Mouse (Mus musculus) large intestine, adult 2 months (tissue): ENCODE measurements at regions not wholly inside any gene's neighbourhood (a gene's known extent, or its start where the extent isn't known, plus 50 kb on each side); places are given as distances from the start of the nearest gene placed in this dataset.
A peak's percentile ranks its signal among the peaks of the same experiment; 100 is the strongest.
"Not testable (repeated sequence)": the region's sequence is repeated elsewhere in the genome, so short reads cannot be mapped to it uniquely, and the experiment has no call there.

Experiments used
- DNase-seq: peaks from one replicate; pipeline ENCODE4 v3.0.0-alpha.2; 2012; ENCODE audit warnings: low read depth, low spot score
- WGBS: fragments of 180-500 bp; shearing (Covaris S2); methylation state at CpG from one replicate; pipeline ENCODE4 v1.1.7; 2018; 5-methylcytosine and 5-hydroxymethylcytosine counted together

GRCm38 (mm10) chr13:32479118-32479818 is 140.7 kb upstream of the Gmds start:
- WGBS: 68% methylated on average over 8 of the region's 8 CpGs
- DNase-seq: no peak

DNA sequence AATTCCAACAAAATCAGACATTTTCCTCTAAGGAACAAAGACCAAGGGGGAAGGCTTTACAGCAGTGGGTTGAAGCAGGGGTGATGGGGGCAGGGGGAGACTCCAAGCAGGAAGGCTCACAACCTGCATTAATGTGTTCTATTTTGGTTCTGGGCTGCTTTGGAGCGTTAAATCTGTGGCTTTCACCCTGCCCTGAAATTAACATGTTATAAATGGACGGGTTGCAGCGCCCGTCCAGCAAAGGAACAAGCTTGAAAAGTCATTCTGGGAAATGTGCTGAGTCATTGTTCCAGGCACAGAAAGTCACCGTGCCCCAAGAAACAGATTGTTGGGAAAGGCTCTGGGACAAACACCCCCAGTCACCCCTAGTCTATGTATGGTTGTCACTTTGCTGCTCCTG is 127.2 kb upstream of the Gmds start:
- no peak for DNase-seq
- WGBS: 32% methylated on average over 5 of the region's 5 CpGs

- 90% methylated on average over 6 of the region's 6 CpGs for WGBS
- DNase-seq: no peak
These were observed 126.6 kb upstream of the Gmds start for GRCm38 (mm10) chr13:32465041-32465682.

DNA sequence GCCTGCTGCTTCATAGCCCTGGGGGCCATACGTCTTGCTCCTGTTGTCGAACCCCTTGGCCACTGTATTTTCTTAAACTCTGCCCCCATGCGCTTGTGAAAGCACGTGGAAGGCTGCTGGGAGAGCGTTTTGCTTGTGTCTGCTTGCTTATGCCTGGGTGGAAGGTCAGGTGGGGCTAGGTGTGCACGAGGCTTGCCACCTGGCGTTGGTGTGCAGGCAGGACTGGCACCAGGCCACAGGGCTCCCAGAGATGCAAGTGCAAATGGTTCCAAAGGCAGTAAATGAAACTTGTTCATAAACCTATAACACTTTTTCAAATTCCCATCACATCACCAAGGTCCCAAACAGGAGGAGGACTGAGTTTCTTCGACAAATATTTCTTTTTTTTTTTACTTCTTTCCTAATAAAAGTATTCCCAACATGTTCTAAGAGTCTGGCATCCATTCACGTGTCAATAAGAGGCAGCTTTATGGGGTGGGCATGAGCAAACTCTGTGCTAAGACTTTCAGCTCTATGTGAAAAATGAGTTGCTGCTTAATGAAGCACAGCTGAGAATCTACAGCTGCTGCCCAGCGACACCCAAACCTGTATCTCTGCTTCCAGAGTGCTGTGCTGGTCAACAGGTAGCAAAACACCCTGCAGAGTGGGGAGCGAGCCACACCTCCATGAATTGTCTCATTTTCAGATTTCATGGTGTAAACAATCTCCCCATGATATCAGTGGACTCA is 116.0 kb upstream of the Gmds start:
- 53% methylated on average over 11 of the region's 11 CpGs for WGBS
- DNase-seq: no peak

DNA sequence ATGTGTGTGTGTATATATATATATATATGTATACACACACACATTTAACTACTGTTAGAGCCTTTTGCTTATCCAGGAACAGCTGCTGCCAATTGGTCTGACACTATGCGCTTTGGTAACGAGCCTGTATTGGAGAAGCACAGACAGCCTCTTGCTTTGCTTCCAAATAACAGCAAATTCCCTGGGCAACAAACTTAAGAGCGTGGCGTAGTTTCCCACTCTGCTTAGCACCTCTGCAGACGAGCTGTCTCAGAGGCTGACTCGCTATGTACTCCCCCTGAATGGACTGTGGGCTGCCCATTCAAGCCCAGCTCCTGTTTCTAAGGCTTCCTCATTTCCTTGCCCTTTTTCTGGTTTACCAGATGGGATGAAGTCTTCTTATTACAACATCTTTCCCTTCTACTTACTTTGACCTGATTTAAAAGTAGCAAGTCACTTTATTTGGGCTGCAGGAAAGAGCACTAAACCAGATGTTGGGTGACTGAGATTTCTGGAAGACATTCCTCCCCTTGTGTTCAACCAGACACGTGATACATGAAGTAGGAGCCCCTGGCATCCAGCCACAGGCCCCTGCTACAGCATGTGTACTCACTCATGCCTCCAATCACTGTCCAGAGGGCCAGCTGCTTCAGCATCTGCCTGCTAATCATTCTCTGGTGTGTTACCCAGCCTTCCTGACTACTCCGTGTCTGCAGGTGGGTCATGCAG is 111.3 kb upstream of the Gmds start:
- no peak for DNase-seq
- 69% methylated on average over 8 of the region's 8 CpGs for WGBS

- DNase-seq: no peak
- WGBS: 63% methylated on average over 3 of the region's 3 CpGs
These were observed 106.0 kb upstream of the Gmds start for GRCm38 (mm10) chr13:32444531-32444930.

DNA sequence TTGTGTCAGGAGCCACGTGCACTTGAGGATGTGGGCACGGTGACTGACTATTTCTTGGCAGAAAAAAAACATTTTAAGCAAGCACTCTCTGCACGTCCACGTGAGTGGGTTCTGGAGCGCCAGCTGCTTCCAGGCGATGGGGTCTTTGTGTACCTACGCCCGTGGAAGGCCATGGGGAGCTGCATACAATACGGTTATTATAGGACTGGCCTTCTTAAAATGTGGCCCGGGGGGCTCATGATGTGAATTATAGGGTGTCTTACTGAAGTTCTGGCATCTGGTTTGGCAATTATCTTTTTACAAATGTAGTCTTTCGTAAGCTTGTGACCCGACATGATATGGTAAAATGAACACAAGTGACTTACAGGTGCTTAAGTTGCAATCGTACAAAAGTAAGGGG is 103.5 kb upstream of the Gmds start:
- WGBS: 89% methylated on average over 13 of the region's 13 CpGs
- no peak for DNase-seq

GRCm38 (mm10) chr13:32435136-32435535 is 96.6 kb upstream of the Gmds start:
- 66% methylated on average over 5 of the region's 5 CpGs for WGBS
- no peak for DNase-seq

- no peak for DNase-seq
- WGBS: 13% methylated on average over 3 of the region's 3 CpGs
These were observed 89.9 kb upstream of the Gmds start for GRCm38 (mm10) chr13:32428482-32428881.

- DNase-seq: no peak
- WGBS: 74% methylated on average over 13 of the region's 13 CpGs
These were observed 88.4 kb upstream of the Gmds start for GRCm38 (mm10) chr13:32426906-32427305.

GRCm38 (mm10) chr13:32426199-32426598 is 87.7 kb upstream of the Gmds start:
- no peak for DNase-seq
- 85% methylated on average over 7 of the region's 7 CpGs for WGBS

DNA sequence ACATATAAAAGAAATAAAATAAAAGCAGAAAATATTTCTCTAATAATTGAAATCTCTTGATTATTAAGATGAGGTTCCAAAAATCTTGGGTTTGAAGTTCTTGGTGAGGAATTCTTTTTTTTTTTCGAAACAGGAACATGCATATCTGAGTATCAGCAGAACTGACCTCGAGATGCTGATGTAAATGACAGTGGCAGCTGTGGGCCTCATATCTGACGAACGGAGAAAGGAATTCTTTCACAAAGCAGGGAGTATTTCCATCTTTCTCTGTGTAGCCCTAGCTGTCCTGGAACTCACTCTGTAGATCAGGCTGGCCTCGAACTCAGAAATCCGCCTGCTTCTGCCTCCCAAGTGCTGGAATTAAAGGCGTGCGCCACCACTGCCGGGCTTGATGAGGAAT is 86.0 kb upstream of the Gmds start:
- not testable (repeated sequence) for DNase-seq

DNA sequence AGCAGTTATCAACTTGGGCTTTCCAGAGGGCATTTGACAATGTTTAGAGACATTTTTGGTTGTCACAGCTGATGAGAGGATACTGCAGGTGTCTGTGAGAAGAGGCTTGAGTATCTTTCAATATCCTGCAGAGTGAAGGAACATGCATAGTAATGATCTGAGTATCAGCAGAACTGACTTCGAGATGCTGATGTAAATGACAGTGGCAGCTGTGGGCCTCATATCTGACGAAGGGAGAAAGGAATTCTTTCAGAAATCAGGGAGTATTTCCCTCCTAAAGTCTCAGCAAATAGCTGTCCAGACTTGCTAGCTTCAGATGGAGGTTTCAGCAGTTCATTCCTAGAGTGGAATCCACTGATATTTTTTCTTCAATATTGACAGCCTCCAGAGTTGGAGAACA is 83.9 kb upstream of the Gmds start:
- WGBS: 60% methylated on average over 2 of the region's 2 CpGs
- no peak for DNase-seq

More for the DNA sequence above, 86.0 kb upstream of the Gmds start:
- 92% methylated on average over 9 of the region's 9 CpGs for WGBS

- no peak for DNase-seq
- 87% methylated on average over 6 of the region's 6 CpGs for WGBS
These were observed 80.8 kb upstream of the Gmds start for GRCm38 (mm10) chr13:32419326-32419725.

DNA sequence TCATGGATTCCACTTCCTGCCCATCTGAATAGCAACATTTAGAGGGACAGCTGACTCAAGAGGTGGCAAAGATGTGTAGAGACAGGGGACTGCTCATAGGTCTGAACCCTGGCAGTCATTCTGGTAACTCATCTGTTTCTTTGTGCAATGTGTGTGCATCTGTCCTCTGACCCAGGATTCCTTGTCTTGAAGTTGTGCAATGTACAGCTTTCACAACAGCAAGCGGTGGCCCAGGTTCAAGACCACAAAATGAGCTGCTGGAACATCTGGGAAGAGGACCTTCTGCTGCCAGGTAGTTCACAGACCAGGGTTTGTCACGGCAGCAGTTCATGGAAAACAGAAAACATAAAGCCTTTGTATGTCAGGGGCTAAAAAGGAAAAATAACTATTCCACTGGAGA is 80.1 kb upstream of the Gmds start:
- no peak for DNase-seq

GRCm38 (mm10) chr13:32417907-32418306 is 79.4 kb upstream of the Gmds start:
- DNase-seq: no peak

More for the DNA sequence above, 80.1 kb upstream of the Gmds start:
- WGBS: 79% methylated on average over 2 of the region's 2 CpGs

DNA sequence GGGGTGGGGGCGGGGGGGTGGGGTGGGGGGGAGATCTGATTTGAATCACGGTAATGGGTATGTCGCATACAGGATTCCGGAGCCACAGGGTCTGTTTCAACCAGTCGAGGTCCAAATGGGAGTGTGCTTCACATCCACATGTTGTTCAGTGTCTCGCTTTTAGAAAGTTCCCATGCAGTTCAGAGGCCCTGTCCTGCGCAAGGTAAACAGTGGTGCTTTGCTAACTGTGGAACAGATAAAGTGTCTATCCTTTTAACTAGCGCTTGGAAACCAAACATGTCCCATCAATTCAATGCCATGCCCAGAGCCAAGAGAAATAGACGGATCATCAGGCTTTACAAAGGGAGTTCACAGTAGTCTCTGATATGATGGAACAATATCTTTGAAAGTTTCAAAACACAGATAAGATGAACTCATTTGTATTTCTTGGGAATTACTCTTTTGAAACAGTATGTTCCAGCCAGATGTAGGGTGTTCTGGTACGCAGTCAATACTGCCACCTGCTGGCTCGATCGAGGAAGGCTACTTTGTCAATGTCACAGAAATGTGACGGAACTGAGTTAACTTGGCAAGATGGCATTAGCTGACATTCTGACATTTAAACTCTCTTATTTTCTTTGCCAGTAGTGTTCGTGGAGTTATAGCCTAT is 72.9 kb upstream of the Gmds start:
- DNase-seq: peak; percentile 64
- 24% methylated on average over 14 of the region's 14 CpGs for WGBS

DNA sequence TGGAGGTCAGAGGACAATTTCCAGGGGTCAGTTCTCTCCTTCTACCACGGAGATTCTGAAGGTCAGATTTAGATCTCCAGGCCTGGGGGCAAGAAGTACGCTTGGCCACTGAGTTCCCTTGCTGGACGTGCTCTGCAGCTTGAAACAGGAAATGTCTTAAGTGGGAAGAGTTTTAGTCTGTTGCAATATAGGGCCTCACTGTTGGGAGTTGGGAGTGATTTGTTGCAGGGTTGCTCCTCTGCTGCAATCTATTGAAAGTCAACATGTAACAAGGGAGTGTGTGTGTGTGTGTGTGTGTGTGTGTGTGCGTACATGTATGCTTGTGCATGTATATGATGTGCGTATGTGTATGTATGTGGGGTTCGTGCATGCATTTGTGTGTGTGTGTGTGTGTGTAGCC is 71.5 kb upstream of the Gmds start:
- no peak for DNase-seq
- WGBS: 83% methylated on average over 6 of the region's 6 CpGs

DNA sequence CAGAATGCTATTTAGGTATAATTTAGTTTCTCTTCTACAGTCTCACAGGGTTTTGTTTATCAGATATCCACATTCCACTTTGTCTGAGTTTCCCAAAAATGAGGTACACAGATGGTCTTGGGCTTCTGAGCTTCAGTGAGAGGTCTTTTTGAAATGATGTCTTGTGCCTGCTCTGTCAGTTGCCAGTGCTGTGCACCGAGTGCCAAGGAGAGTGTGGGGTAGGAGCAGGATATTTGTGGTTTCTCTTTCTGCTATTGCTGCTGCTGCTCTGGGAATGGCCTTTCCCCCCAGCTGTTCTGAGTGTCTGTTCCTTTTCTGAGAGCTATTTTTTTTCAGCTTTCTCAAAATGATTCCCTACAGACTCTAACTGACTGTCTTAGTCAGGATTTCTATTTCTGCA is 60.1 kb upstream of the Gmds start:
- no peak for DNase-seq
- 72% methylated on average over 1 of the region's 1 CpGs for WGBS
